Mouse (Mus musculus) MEL (cell line): Measurements from ENCODE around the gene Slc35e3.

Experiments
- HCFC1 ChIP-seq: IDR thresholded peaks from 2 replicates; pipeline ENCODE4 v1.6.1; 2012; ENCODE audit warnings: low read depth, mild to moderate bottlenecking, inconsistent platforms, low read length, improper control_type of control experiment, moderate library complexity
- TAL1 ChIP-seq: IDR thresholded peaks from 2 replicates; pipeline ENCODE4 v1.6.1; 2012; ENCODE audit warnings: mild to moderate bottlenecking, inconsistent platforms, low read length, moderate library complexity, mixed read lengths
- TBP ChIP-seq: IDR thresholded peaks from 2 replicates; pipeline ENCODE4 v1.8.0; 2011; ENCODE audit warnings: low read depth, low read length, improper control_type of control experiment

GRCm38 (mm10) chr10:117717583-117717982, 28.6 kb downstream of the Slc35e3 start:
- no peak for TF ChIP-seq TBP
- no peak for TF ChIP-seq TAL1
- TF ChIP-seq HCFC1, result no peak
